Mouse (Mus musculus): ENCODE measurements around the gene Suclg2. TPM values are rescaled to one million over a fixed set of nuclear protein-coding genes. Genes with fewer than 3 reads are reported as not detected.

Suclg2 gene
- polyA plus RNA-seq, 2 experiments = 30.7 to 48.9 TPM

DNA sequence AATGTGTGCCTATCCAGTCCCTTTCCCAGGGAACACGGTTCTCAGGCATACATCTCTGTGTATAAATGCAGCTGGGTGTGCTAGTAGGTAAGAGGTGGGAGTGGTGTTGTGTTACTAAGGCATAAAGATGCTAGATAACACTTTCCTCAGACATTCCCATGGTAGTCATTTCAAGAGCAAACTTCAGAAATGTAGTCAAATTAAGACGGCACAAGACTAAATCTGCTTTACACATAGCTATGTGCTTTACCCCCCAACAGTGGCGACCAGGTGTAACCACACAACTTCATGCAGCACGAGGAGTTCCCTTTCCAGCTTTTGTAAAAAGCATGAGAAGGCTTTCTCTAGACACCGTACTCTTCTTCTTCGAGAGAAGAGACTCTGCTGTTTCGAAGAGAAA, 89.5 kb downstream of the Suclg2 start:
- no peak overlapping the region for H3K27ac ChIP-seq (replicated peaks; ENCODE audit: low read depth, low read length)
- no peaks in the 10 kb centered on the region for H3K4me1 ChIP-seq (ENCODE audit: control insufficient read depth, insufficient read depth, low read length)
- TF ChIP-seq POLR2A (IDR thresholded peaks at IDR 0.05; ENCODE audit: borderline replicate concordance, extremely low read depth, insufficient read depth, insufficient read length) = no peak
- H3K9me3 ChIP-seq (ENCODE audit: control insufficient read depth, low read length) = no peaks in the 10 kb centered on the region
- no peaks in the 10 kb centered on the region for H3K36me3 ChIP-seq (ENCODE audit: control insufficient read depth, insufficient read depth, low read length)
- no peaks in the 10 kb centered on the region for H3K27me3 ChIP-seq (ENCODE audit: control insufficient read depth, insufficient read depth, low read length)
- DNase-seq (ENCODE audit: low spot score) (no peak), ATAC-seq (ENCODE audit: low FRiP score, low read depth) (no peak)
- H3K4me3 ChIP-seq (replicated peaks; ENCODE audit: low read length) = no peak overlapping the region
- whole genome bisulfite sequencing = 86% methylated on average over 7 of the region's 7 CpGs
- H3K4me2 ChIP-seq (replicated peaks; ENCODE audit: low read depth, low read length, severe bottlenecking) = no peak overlapping the region
- no peak overlapping the region for H3K9ac ChIP-seq (ENCODE audit: low read depth, low read length, severe bottlenecking)

DNA sequence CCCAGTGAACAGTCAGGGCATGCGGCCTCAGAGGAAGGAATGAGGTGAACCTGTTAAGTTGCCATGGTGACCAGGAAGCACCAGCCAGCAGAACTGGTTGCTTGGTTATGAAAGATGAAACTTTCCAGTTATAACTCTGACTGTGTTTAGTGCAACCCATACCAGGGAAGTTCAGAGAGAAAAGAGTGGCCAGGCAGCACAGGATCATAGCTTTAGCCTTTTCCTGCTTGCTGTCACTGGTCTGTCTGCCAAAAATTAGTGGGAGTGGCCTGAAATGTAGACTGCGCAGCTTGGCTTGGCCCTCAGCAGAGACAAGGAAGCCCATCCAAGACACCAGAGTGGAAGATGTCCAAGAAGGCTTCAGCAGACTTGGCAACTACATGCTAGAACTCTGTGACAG, 96.8 kb downstream of the Suclg2 start:
- H3K4me2 ChIP-seq (replicated peaks; ENCODE audit: low read depth, low read length, severe bottlenecking) = no peak overlapping the region
- DNase-seq (ENCODE audit: low spot score) (peak; percentile 21), ATAC-seq (ENCODE audit: low FRiP score, low read depth) (no peak)
- no peak overlapping the region for H3K9ac ChIP-seq (ENCODE audit: low read depth, low read length, severe bottlenecking)
- no peaks in the 10 kb centered on the region for H3K36me3 ChIP-seq (ENCODE audit: control insufficient read depth, insufficient read depth, low read length)
- H3K27ac ChIP-seq (replicated peaks; ENCODE audit: low read depth, low read length) = no peak overlapping the region
- no peak for TF ChIP-seq POLR2A (IDR thresholded peaks at IDR 0.05; ENCODE audit: borderline replicate concordance, extremely low read depth, insufficient read depth, insufficient read length)
- no peaks in the 10 kb centered on the region for H3K27me3 ChIP-seq (ENCODE audit: control insufficient read depth, insufficient read depth, low read length)
- H3K4me3 ChIP-seq (replicated peaks; ENCODE audit: low read length) = no peak overlapping the region
- 65% methylated on average over 2 of the region's 2 CpGs for WGBS
- H3K4me1 ChIP-seq (ENCODE audit: control insufficient read depth, insufficient read depth, low read length) = no peaks in the 10 kb centered on the region
- H3K9me3 ChIP-seq (ENCODE audit: control insufficient read depth, low read length) = no peaks in the 10 kb centered on the region

DNA sequence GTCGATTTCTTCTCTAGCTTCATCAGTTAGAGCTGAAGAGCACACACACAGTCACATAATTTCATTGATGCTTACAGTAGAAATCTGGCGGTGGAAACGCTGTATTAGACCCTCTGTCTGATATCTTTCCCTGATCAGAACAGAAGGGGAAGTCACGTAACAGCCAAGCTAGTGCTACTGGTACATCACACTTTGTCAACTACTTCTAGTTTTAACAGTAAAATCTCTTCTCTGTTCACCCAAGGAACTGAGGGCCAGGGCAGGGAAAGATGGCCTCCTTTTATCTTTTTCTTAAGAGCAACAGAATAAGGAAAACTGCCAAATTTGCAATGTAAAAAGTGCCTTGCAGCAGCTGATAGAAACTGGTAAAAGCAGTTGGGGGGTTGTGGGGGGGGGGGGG, 97.8 kb downstream of the Suclg2 start:
- ATAC-seq (ENCODE audit: low FRiP score, low read depth) = no peak
- no peaks in the 10 kb centered on the region for H3K9me3 ChIP-seq (ENCODE audit: control insufficient read depth, low read length)

DNA sequence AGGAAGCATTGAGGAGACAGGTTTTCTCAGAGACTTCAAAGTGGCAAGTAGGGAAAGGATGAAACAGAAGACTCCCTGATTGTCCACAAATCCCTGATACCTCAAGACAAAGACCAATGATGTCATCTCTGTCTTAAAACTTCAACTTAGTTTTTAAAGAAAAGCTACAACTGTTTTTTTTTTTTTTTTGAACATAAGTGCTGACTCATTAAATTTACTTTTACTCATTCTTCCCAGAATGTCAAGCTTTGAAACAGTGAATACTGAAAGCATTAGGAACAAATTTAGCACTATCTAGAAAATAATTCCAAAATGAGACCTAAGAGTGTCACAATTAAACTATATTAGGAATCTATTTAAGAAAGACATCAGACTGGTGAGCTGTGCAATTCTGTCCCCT, 98.8 kb downstream of the Suclg2 start:
- H3K9ac ChIP-seq (ENCODE audit: low read depth, low read length, severe bottlenecking) = no peak overlapping the region
- H3K9me3 ChIP-seq (ENCODE audit: control insufficient read depth, low read length) = no peaks in the 10 kb centered on the region
- H3K36me3 ChIP-seq (ENCODE audit: control insufficient read depth, insufficient read depth, low read length) = no peaks in the 10 kb centered on the region
- TF ChIP-seq POLR2A (IDR thresholded peaks at IDR 0.05; ENCODE audit: borderline replicate concordance, extremely low read depth, insufficient read depth, insufficient read length) = no peak
- no peaks in the 10 kb centered on the region for H3K27me3 ChIP-seq (ENCODE audit: control insufficient read depth, insufficient read depth, low read length)
- DNase-seq (ENCODE audit: low spot score) (no peak), ATAC-seq (ENCODE audit: low FRiP score, low read depth) (no peak)
- no peaks in the 10 kb centered on the region for H3K4me1 ChIP-seq (ENCODE audit: control insufficient read depth, insufficient read depth, low read length)
- no peak overlapping the region for H3K4me2 ChIP-seq (replicated peaks; ENCODE audit: low read depth, low read length, severe bottlenecking)
- H3K4me3 ChIP-seq (replicated peaks; ENCODE audit: low read length) = no peak overlapping the region
- no peak overlapping the region for H3K27ac ChIP-seq (replicated peaks; ENCODE audit: low read depth, low read length)

More for the DNA sequence above, 97.8 kb downstream of the Suclg2 start:
- H3K36me3 ChIP-seq (ENCODE audit: control insufficient read depth, insufficient read depth, low read length) = no peaks in the 10 kb centered on the region
- no peak for TF ChIP-seq POLR2A (IDR thresholded peaks at IDR 0.05; ENCODE audit: borderline replicate concordance, extremely low read depth, insufficient read depth, insufficient read length)
- no peaks in the 10 kb centered on the region for H3K4me1 ChIP-seq (ENCODE audit: control insufficient read depth, insufficient read depth, low read length)
- H3K9ac ChIP-seq (ENCODE audit: low read depth, low read length, severe bottlenecking) = no peak overlapping the region
- no peak overlapping the region for H3K4me3 ChIP-seq (replicated peaks; ENCODE audit: low read length)
- no peak for DNase-seq (ENCODE audit: low spot score)
- H3K27ac ChIP-seq (replicated peaks; ENCODE audit: low read depth, low read length) = no peak overlapping the region
- no peaks in the 10 kb centered on the region for H3K27me3 ChIP-seq (ENCODE audit: control insufficient read depth, insufficient read depth, low read length)
- H3K4me2 ChIP-seq (replicated peaks; ENCODE audit: low read depth, low read length, severe bottlenecking) = no peak overlapping the region
- WGBS = 89% methylated on average over 4 of the region's 4 CpGs

DNA sequence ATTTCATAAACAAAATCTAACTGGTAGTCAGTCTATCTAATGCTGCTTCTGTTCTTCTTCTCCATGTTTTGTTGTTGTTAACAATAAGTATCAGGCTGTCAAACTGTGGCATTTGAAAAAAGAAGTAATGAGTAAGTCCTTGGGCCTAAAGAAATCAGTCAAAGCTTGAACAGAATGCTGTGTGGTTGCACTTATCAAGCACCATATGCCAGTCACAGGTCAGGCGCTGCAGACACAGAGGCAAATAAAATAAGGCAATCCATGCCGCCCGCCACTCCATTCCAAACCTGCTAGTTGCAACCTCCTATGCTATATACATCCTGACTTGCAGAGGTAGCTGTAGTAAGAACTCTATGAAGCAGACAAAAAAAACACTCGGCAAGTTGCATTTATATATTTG, 100.2 kb downstream of the Suclg2 start:
- Histone ChIP-seq H3K9me3 (ENCODE audit: control insufficient read depth, low read length) (no peaks in the 10 kb centered on the region), H3K27me3 (ENCODE audit: control insufficient read depth, insufficient read depth, low read length) (no peaks in the 10 kb centered on the region), H3K4me1 (ENCODE audit: control insufficient read depth, insufficient read depth, low read length) (no peaks in the 10 kb centered on the region), H3K9ac (ENCODE audit: low read depth, low read length, severe bottlenecking) (no peak overlapping the region), H3K36me3 (ENCODE audit: control insufficient read depth, insufficient read depth, low read length) (no peaks in the 10 kb centered on the region), H3K4me2 (replicated peaks; ENCODE audit: low read depth, low read length, severe bottlenecking) (no peak overlapping the region), H3K27ac (replicated peaks; ENCODE audit: low read depth, low read length) (no peak overlapping the region), H3K4me3 (replicated peaks; ENCODE audit: low read length) (no peak overlapping the region)
- WGBS = 83% methylated on average over 4 of the region's 4 CpGs
- DNase-seq (ENCODE audit: low spot score) = no peak
- ATAC-seq (ENCODE audit: low FRiP score, low read depth) = no peak
- TF ChIP-seq POLR2A (IDR thresholded peaks at IDR 0.05; ENCODE audit: borderline replicate concordance, extremely low read depth, insufficient read depth, insufficient read length) = no peak

DNA sequence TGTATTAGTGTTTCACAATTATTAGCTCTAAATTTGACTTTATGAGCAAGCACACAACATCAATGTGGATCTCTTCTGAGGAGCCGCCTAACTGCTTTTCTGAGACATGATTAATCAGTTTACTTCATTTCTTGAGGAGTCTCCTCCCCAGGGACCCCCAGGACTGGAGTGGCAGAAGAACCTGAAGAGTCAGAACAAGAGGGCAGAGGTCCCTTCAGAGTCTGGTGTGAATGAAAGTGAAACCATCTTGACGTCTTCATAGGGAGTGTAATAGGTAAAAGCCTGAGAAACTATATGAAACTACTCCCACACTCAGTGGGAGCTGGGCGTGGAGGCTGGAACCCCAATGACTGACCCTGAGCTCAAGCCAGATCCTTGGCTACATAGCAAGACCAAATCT, 105.4 kb downstream of the Suclg2 start:
- H3K4me3 ChIP-seq (replicated peaks; ENCODE audit: low read length) = no peak overlapping the region
- TF ChIP-seq POLR2A (IDR thresholded peaks at IDR 0.05; ENCODE audit: borderline replicate concordance, extremely low read depth, insufficient read depth, insufficient read length) = no peak
- H3K4me1 ChIP-seq (ENCODE audit: control insufficient read depth, insufficient read depth, low read length) = no peaks in the 10 kb centered on the region
- 86% methylated on average over 3 of the region's 3 CpGs for WGBS
- H3K9ac ChIP-seq (ENCODE audit: low read depth, low read length, severe bottlenecking) = no peak overlapping the region
- no peaks in the 10 kb centered on the region for H3K36me3 ChIP-seq (ENCODE audit: control insufficient read depth, insufficient read depth, low read length)
- H3K9me3 ChIP-seq (ENCODE audit: control insufficient read depth, low read length) = no peaks in the 10 kb centered on the region
- H3K4me2 ChIP-seq (replicated peaks; ENCODE audit: low read depth, low read length, severe bottlenecking) = no peak overlapping the region
- H3K27ac ChIP-seq (replicated peaks; ENCODE audit: low read depth, low read length) = no peak overlapping the region
- DNase-seq (ENCODE audit: low spot score) (no peak), ATAC-seq (ENCODE audit: low FRiP score, low read depth) (no peak)
- no peaks in the 10 kb centered on the region for H3K27me3 ChIP-seq (ENCODE audit: control insufficient read depth, insufficient read depth, low read length)
